Mouse (Mus musculus) embryonic fibroblast, embryonic 13.5 days (primary cell): ENCODE measurements around the gene Sebox.

ENCODE experiments used
- CTCF ChIP-seq: IDR thresholded peaks from 2 replicates; pipeline ENCODE4 v1.5.1; 2011; ENCODE audit warnings: mild to moderate bottlenecking, control low read depth, low read length, moderate library complexity, borderline replicate concordance; ENCODE audit not compliant: insufficient read depth
- POLR2A ChIP-seq: IDR thresholded peaks from 2 replicates; pipeline ENCODE4 v1.6.1; 2011; ENCODE audit warnings: low read depth, mild to moderate bottlenecking, control low read depth, low read length, moderate library complexity

GRCm38 (mm10) chr11:78509148-78509547, 5.9 kb downstream of the Sebox start:
- TF ChIP-seq CTCF (peak; percentile 20; the same call in 1 of the 2 replicates), POLR2A (no peak)
